Mouse (Mus musculus): ENCODE data around the gene Ooep. TPM values are rescaled to one million over a fixed set of nuclear protein-coding genes. Genes with fewer than 3 reads are reported as not detected.

Ooep gene
- total RNA-seq, 1 experiment = 31.2 TPM

- in situ Hi-C loops (cut with MboI; ENCODE audit: low sequenced_read_pairs in 2 of 2, unreplicated experiment in 2 of 2) = no loop called here
- Histone ChIP-seq H3K4me1 (ENCODE audit: control insufficient read depth in 2 of 2, insufficient read depth in 2 of 2, low read length in 2 of 2, poor library complexity in 1 of 2) (peaks cover 14 to 18% of the 10 kb centered on the region in 2 experiments), H3K4me3 (ENCODE audit: insufficient read depth in 1 of 2, low read depth in 1 of 2, low read length in 2 of 2, poor library complexity in 1 of 2, severe bottlenecking in 1 of 2) (peak overlapping the region in 1 of 2 experiments; percentile 13; a peak in 2 of 4 replicates), H3K36me3 (ENCODE audit: control insufficient read depth, insufficient read depth, low read length, poor library complexity, severe bottlenecking) (no peaks in the 10 kb centered on the region), H3K27ac (ENCODE audit: insufficient read depth, low read depth, low read length, poor library complexity, severe bottlenecking) (peak overlapping the region; percentile 96), H3K9me3 (ENCODE audit: control insufficient read depth, insufficient read depth, low read depth, low read length) (no peaks in the 10 kb centered on the region), H3K9ac (ENCODE audit: insufficient read depth, low read depth, low read length, poor library complexity, severe bottlenecking) (peak overlapping the region; percentile 65)
- peak; percentile 56 for DNase-seq (ENCODE audit: low read depth, low spot score)
- TF ChIP-seq MAFK (IDR thresholded peaks at IDR 0.05; ENCODE audit: insufficient read depth, low read depth, low read length) = no peak
- TF ChIP-seq ZC3H11A (IDR thresholded peaks at IDR 0.05; ENCODE audit: borderline replicate concordance, low read depth, low read length) = no peak
Measured at GRCm38 (mm10) chr9:78374397-78374796, 4.1 kb downstream of the Ooep start.

- in situ Hi-C loops (cut with MboI; ENCODE audit: low sequenced_read_pairs in 2 of 2, unreplicated experiment in 2 of 2) = no loop called here
- H3K4me3 ChIP-seq (ENCODE audit: insufficient read depth in 1 of 2, low read depth in 1 of 2, low read length in 2 of 2, poor library complexity in 1 of 2, severe bottlenecking in 1 of 2) = no peak overlapping the region
- peaks cover 14 to 18% of the 10 kb centered on the region in 2 experiments for H3K4me1 ChIP-seq (ENCODE audit: control insufficient read depth in 2 of 2, insufficient read depth in 2 of 2, low read length in 2 of 2, poor library complexity in 1 of 2)
- H3K9ac ChIP-seq (ENCODE audit: insufficient read depth, low read depth, low read length, poor library complexity, severe bottlenecking) = peak overlapping the region; percentile 64
- H3K9me3 ChIP-seq (ENCODE audit: control insufficient read depth, insufficient read depth, low read depth, low read length) = no peaks in the 10 kb centered on the region
- TF ChIP-seq MAFK (IDR thresholded peaks at IDR 0.05; ENCODE audit: insufficient read depth, low read depth, low read length) = no peak
- TF ChIP-seq CHD2 (IDR thresholded peaks at IDR 0.05; ENCODE audit: low read depth, low read length) = no peak
- TF ChIP-seq ZC3H11A (IDR thresholded peaks at IDR 0.05; ENCODE audit: borderline replicate concordance, low read depth, low read length) = no peak
- peak; percentile 13; the same call in 1 of the 2 replicates for TF ChIP-seq ZNF384 (IDR thresholded peaks at IDR 0.05; ENCODE audit: low read depth, low read length)
- no peak for TF ChIP-seq HCFC1 (IDR thresholded peaks at IDR 0.05; ENCODE audit: borderline replicate concordance, insufficient read depth, low read length)
- H3K27ac ChIP-seq (ENCODE audit: insufficient read depth, low read depth, low read length, poor library complexity, severe bottlenecking) = peak overlapping the region; percentile 96
- DNase-seq (ENCODE audit: low read depth, low spot score) = no peak
- no peaks in the 10 kb centered on the region for H3K36me3 ChIP-seq (ENCODE audit: control insufficient read depth, insufficient read depth, low read length, poor library complexity, severe bottlenecking)
Measured at GRCm38 (mm10) chr9:78372827-78373504, 5.6 kb downstream of the Ooep start.

DNA sequence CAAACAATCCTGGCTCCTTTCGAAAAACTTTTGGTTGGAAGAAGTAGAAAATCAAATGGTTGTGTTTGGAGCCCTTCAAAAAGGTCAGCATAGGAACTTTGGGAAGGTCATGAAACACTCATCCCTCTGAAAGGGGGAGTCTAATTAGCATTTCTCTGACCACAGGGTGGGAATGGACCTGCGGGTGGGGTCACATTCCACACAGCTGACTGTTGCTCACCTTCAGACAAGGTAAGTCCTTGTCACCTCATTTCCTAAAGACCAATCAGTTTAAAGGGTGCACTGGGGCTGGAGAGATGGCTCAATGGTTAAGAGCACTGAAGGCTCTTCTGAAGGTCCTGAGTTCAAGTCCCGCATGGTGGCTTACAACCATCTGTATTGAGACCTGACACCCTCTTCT, 7.1 kb downstream of the Ooep start:
- in situ Hi-C loops (cut with MboI; ENCODE audit: low sequenced_read_pairs in 2 of 2, unreplicated experiment in 2 of 2) = no loop called here
- Histone ChIP-seq H3K36me3 (ENCODE audit: control insufficient read depth, insufficient read depth, low read length, poor library complexity, severe bottlenecking) (no peaks in the 10 kb centered on the region; the same call in 1 of the 2 replicates), H3K27ac (ENCODE audit: insufficient read depth, low read depth, low read length, poor library complexity, severe bottlenecking) (peak overlapping the region; percentile 96), H3K9me3 (ENCODE audit: control insufficient read depth, insufficient read depth, low read depth, low read length) (no peaks in the 10 kb centered on the region), H3K4me3 (ENCODE audit: insufficient read depth in 1 of 2, low read depth in 1 of 2, low read length in 2 of 2, poor library complexity in 1 of 2, severe bottlenecking in 1 of 2) (no peak overlapping the region), H3K9ac (ENCODE audit: insufficient read depth, low read depth, low read length, poor library complexity, severe bottlenecking) (no peak overlapping the region), H3K4me1 (ENCODE audit: control insufficient read depth in 2 of 2, insufficient read depth in 2 of 2, low read length in 2 of 2, poor library complexity in 1 of 2) (peaks cover 14 to 18% of the 10 kb centered on the region in 2 experiments)
- TF ChIP-seq HCFC1 (IDR thresholded peaks at IDR 0.05; ENCODE audit: borderline replicate concordance, insufficient read depth, low read length) = no peak
- DNase-seq (ENCODE audit: low read depth, low spot score) = no peak

- H3K9ac ChIP-seq (ENCODE audit: insufficient read depth, low read depth, low read length, poor library complexity, severe bottlenecking) = peak overlapping the region; percentile 57
- in situ Hi-C loops (cut with MboI; ENCODE audit: low sequenced_read_pairs in 2 of 2, unreplicated experiment in 2 of 2) = no loop called here
- TF ChIP-seq MAFK (IDR thresholded peaks at IDR 0.05; ENCODE audit: insufficient read depth, low read depth, low read length) (no peak), ZNF384 (IDR thresholded peaks at IDR 0.05; ENCODE audit: low read depth, low read length) (peak; percentile 52), CHD2 (IDR thresholded peaks at IDR 0.05; ENCODE audit: low read depth, low read length) (no peak; the same call in 1 of the 2 replicates), ZC3H11A (IDR thresholded peaks at IDR 0.05; ENCODE audit: borderline replicate concordance, low read depth, low read length) (no peak), HCFC1 (IDR thresholded peaks at IDR 0.05; ENCODE audit: borderline replicate concordance, insufficient read depth, low read length) (no peak)
- peak overlapping the region; percentile 96 for H3K27ac ChIP-seq (ENCODE audit: insufficient read depth, low read depth, low read length, poor library complexity, severe bottlenecking)
- no peaks in the 10 kb centered on the region for H3K9me3 ChIP-seq (ENCODE audit: control insufficient read depth, insufficient read depth, low read depth, low read length)
- DNase-seq (ENCODE audit: low read depth, low spot score) = no peak
- H3K4me3 ChIP-seq (ENCODE audit: insufficient read depth in 1 of 2, low read depth in 1 of 2, low read length in 2 of 2, poor library complexity in 1 of 2, severe bottlenecking in 1 of 2) = peak overlapping the region in 1 of 2 experiments; percentile 7; a peak in 2 of 4 replicates
- peaks cover 11 to 18% of the 10 kb centered on the region in 2 experiments for H3K4me1 ChIP-seq (ENCODE audit: control insufficient read depth in 2 of 2, insufficient read depth in 2 of 2, low read length in 2 of 2, poor library complexity in 1 of 2)
- no peaks in the 10 kb centered on the region; the same call in 1 of the 2 replicates for H3K36me3 ChIP-seq (ENCODE audit: control insufficient read depth, insufficient read depth, low read length, poor library complexity, severe bottlenecking)
Measured at GRCm38 (mm10) chr9:78369786-78370185, 8.7 kb downstream of the Ooep start.
